Mouse (Mus musculus): ENCODE measurements around the gene Pde7b.

- TF ChIP-seq CTCF (IDR thresholded peaks at IDR 0.05; ENCODE audit: insufficient read depth, low read depth, low read length) (no peak), POLR2A (IDR thresholded peaks at IDR 0.05; ENCODE audit: insufficient read depth, low read depth, low read length) (no peak)
These were observed 316.5 kb downstream of the Pde7b start for GRCm38 (mm10) chr10:20408336-20408735.
